Mouse (Mus musculus) heart, embryonic 15.5 days (tissue): ENCODE measurements at regions not wholly inside any gene's neighbourhood (a gene's known extent, or its start where the extent isn't known, plus 50 kb on each side); places are given as distances from the start of the nearest gene placed in this dataset.
"Not testable (repeated sequence)": the region's sequence is repeated elsewhere in the genome, so short reads cannot be mapped to it uniquely, and the experiment has no call there.

Experiments
- ATAC-seq: fragments of 200-750 bp; cut with Nextera tagmentation; replicated peaks from 2 replicates; pipeline ENCODE4 v1.8.0; 2017; ENCODE audit warnings: low read depth, moderate TSS enrichment; ENCODE audit not compliant: insufficient number of reproducible peaks, insufficient read depth, low FRiP score
- H3K27ac ChIP-seq: fragments of 300-500 bp; sonication (generic); 2 replicates; pipeline ENCODE4 v1.5.1; 2015; ENCODE audit warnings: mild to moderate bottlenecking, inconsistent platforms
- H3K27me3 ChIP-seq: fragments of 300-500 bp; sonication (generic); 2 replicates; pipeline ENCODE4 v1.6.1; 2015; ENCODE audit warnings: inconsistent platforms
- H3K36me3 ChIP-seq: fragments of 300-500 bp; sonication (generic); 2 replicates; pipeline ENCODE4 v1.6.1; 2015; ENCODE audit warnings: mild to moderate bottlenecking, inconsistent platforms
- H3K4me1 ChIP-seq: fragments of 300-500 bp; sonication (generic); replicated peaks from 2 replicates; pipeline ENCODE4 v1.6.1; 2015; ENCODE audit warnings: inconsistent platforms
- H3K4me2 ChIP-seq: fragments of 300-500 bp; sonication (generic); 2 replicates; pipeline ENCODE4 v1.6.1; 2015; ENCODE audit warnings: inconsistent platforms, mild to moderate bottlenecking, moderate library complexity
- H3K4me3 ChIP-seq: fragments of 300-500 bp; sonication (generic); 2 replicates; pipeline ENCODE4 v1.5.1; 2015; ENCODE audit warnings: mild to moderate bottlenecking, inconsistent platforms
- H3K9ac ChIP-seq: fragments of 300-500 bp; sonication (generic); 2 replicates; pipeline ENCODE4 v1.6.1; 2015; ENCODE audit warnings: mild to moderate bottlenecking, inconsistent platforms
- H3K9me3 ChIP-seq: fragments of 300-500 bp; sonication (generic); replicated peaks from 2 replicates; pipeline ENCODE4 v1.6.1; 2016; ENCODE audit warnings: inconsistent platforms
- WGBS: fragments of 180-500 bp; shearing (Covaris S2); methylation state at CpG from one replicate; pipeline ENCODE4 v1.1.7; 2015; ENCODE audit warnings: mixed read lengths; 5-methylcytosine and 5-hydroxymethylcytosine counted together

GRCm38 (mm10) chr14:59042152-59042551, 100.5 kb downstream of the 1700129C05Rik start:
- Histone ChIP-seq H3K4me3 (no peak overlapping the region), H3K27me3 (no peaks in the 10 kb centered on the region), H3K9me3 (no peaks in the 10 kb centered on the region), H3K4me2 (no peak overlapping the region), H3K9ac (no peak overlapping the region), H3K27ac (no peak overlapping the region), H3K4me1 (no peaks in the 10 kb centered on the region), H3K36me3 (no peaks in the 10 kb centered on the region)
- no peak for ATAC-seq
- 91% methylated on average over 2 of the region's 2 CpGs for WGBS

GRCm38 (mm10) chr14:59025757-59026156, 116.9 kb downstream of the 1700129C05Rik start:
- Histone ChIP-seq H3K4me3 (0 out of 2 replicates have a peak overlapping the region, but pooled peaks have one; percentile 2), H3K4me2 (peak overlapping the region; percentile 16; the same call in 1 of the 2 replicates)
- H3K4me1 ChIP-seq, ATAC-seq, H3K9me3 ChIP-seq, H3K27ac ChIP-seq, H3K9ac ChIP-seq, H3K27me3 ChIP-seq, H3K36me3 ChIP-seq: not testable (repeated sequence)
- WGBS, result 43% methylated on average over 9 of the region's 9 CpGs

GRCm38 (mm10) chr14:59009534-59009933, 133.2 kb downstream of the 1700129C05Rik start:
- no peaks in the 10 kb centered on the region for H3K27me3 ChIP-seq
- no peaks in the 10 kb centered on the region for H3K4me1 ChIP-seq
- H3K9me3 ChIP-seq, result no peaks in the 10 kb centered on the region
- no peak overlapping the region for H3K4me2 ChIP-seq
- 81% methylated on average over 3 of the region's 3 CpGs for WGBS
- H3K9ac ChIP-seq, result no peak overlapping the region
- no peaks in the 10 kb centered on the region for H3K36me3 ChIP-seq
- no peak overlapping the region for H3K4me3 ChIP-seq
- H3K27ac ChIP-seq, result no peak overlapping the region
- ATAC-seq, result no peak

- H3K9ac ChIP-seq, result no peak overlapping the region
- no peaks in the 10 kb centered on the region for H3K9me3 ChIP-seq
- no peaks in the 10 kb centered on the region for H3K27me3 ChIP-seq
- no peaks in the 10 kb centered on the region for H3K36me3 ChIP-seq
- no peak for ATAC-seq
- peaks cover 9% of the 10 kb centered on the region for H3K4me1 ChIP-seq
- no peak overlapping the region for H3K4me2 ChIP-seq
- H3K27ac ChIP-seq, result no peak overlapping the region
- WGBS, result 44% methylated on average over 5 of the region's 5 CpGs
- no peak overlapping the region for H3K4me3 ChIP-seq
These were observed 143.5 kb downstream of the 1700129C05Rik start for GRCm38 (mm10) chr14:58999106-58999778.

GRCm38 (mm10) chr14:58994994-58995393, 147.7 kb downstream of the 1700129C05Rik start:
- no peaks in the 10 kb centered on the region for H3K36me3 ChIP-seq
- no peak overlapping the region for H3K9ac ChIP-seq
- H3K27me3 ChIP-seq, result no peaks in the 10 kb centered on the region
- H3K27ac ChIP-seq, result no peak overlapping the region
- 77% methylated on average over 6 of the region's 6 CpGs for WGBS
- H3K4me3 ChIP-seq, result no peak overlapping the region
- no peak overlapping the region for H3K4me2 ChIP-seq
- no peaks in the 10 kb centered on the region for H3K9me3 ChIP-seq
- no peak for ATAC-seq
- H3K4me1 ChIP-seq, result peaks cover 9% of the 10 kb centered on the region

- Histone ChIP-seq H3K4me3 (no peak overlapping the region), H3K27me3 (no peaks in the 10 kb centered on the region), H3K36me3 (no peaks in the 10 kb centered on the region), H3K9ac (no peak overlapping the region), H3K27ac (no peak overlapping the region), H3K4me1 (no peaks in the 10 kb centered on the region), H3K9me3 (no peaks in the 10 kb centered on the region), H3K4me2 (no peak overlapping the region)
- 74% methylated on average over 5 of the region's 5 CpGs for WGBS
- ATAC-seq, result no peak
These were observed 153.0 kb downstream of the 1700129C05Rik start for GRCm38 (mm10) chr14:58989644-58990217.

- WGBS, result 60% methylated on average over 8 of the region's 8 CpGs
- Histone ChIP-seq H3K4me1 (no peaks in the 10 kb centered on the region), H3K9me3 (no peaks in the 10 kb centered on the region), H3K27ac (no peak overlapping the region), H3K4me2 (no peak overlapping the region), H3K27me3 (no peaks in the 10 kb centered on the region), H3K36me3 (no peaks in the 10 kb centered on the region), H3K9ac (no peak overlapping the region), H3K4me3 (no peak overlapping the region)
- ATAC-seq, result no peak
These were observed 155.0 kb downstream of the 1700129C05Rik start for GRCm38 (mm10) chr14:58987688-58988087.

- Histone ChIP-seq H3K27me3 (no peaks in the 10 kb centered on the region), H3K9ac (no peak overlapping the region), H3K9me3 (no peaks in the 10 kb centered on the region), H3K4me1 (no peaks in the 10 kb centered on the region), H3K4me3 (no peak overlapping the region), H3K4me2 (no peak overlapping the region), H3K27ac (no peak overlapping the region), H3K36me3 (no peaks in the 10 kb centered on the region)
- 81% methylated on average over 5 of the region's 5 CpGs for WGBS
- no peak for ATAC-seq
These were observed 156.9 kb downstream of the 1700129C05Rik start for GRCm38 (mm10) chr14:58985838-58986237.

GRCm38 (mm10) chr14:58976791-58977190, 165.9 kb downstream of the 1700129C05Rik start:
- Histone ChIP-seq H3K27ac (no peak overlapping the region), H3K36me3 (no peaks in the 10 kb centered on the region), H3K4me3 (no peak overlapping the region), H3K9me3 (no peaks in the 10 kb centered on the region), H3K9ac (no peak overlapping the region), H3K4me2 (no peak overlapping the region), H3K27me3 (no peaks in the 10 kb centered on the region), H3K4me1 (0 out of 2 replicates have a peak, but pooled peaks cover 2% of the 10 kb centered on the region)
- 67% methylated on average over 4 of the region's 4 CpGs for WGBS
- ATAC-seq, result no peak

- Histone ChIP-seq H3K4me2 (no peak overlapping the region), H3K9me3 (no peaks in the 10 kb centered on the region), H3K27me3 (no peaks in the 10 kb centered on the region), H3K9ac (no peak overlapping the region), H3K4me3 (no peak overlapping the region), H3K36me3 (no peaks in the 10 kb centered on the region), H3K27ac (no peak overlapping the region), H3K4me1 (0 out of 2 replicates have a peak, but pooled peaks cover 2% of the 10 kb centered on the region)
- ATAC-seq, result no peak
- WGBS, result 59% methylated on average over 3 of the region's 3 CpGs
These were observed 173.4 kb downstream of the 1700129C05Rik start for GRCm38 (mm10) chr14:58969248-58969647.

- Histone ChIP-seq H3K9me3 (no peaks in the 10 kb centered on the region), H3K4me3 (no peak overlapping the region), H3K36me3 (no peaks in the 10 kb centered on the region), H3K4me2 (no peak overlapping the region), H3K4me1 (0 out of 2 replicates have a peak, but pooled peaks cover 2% of the 10 kb centered on the region), H3K27ac (no peak overlapping the region), H3K9ac (no peak overlapping the region), H3K27me3 (no peaks in the 10 kb centered on the region)
- WGBS, result 82% methylated on average over 5 of the region's 5 CpGs
- no peak for ATAC-seq
These were observed 174.7 kb downstream of the 1700129C05Rik start for GRCm38 (mm10) chr14:58967975-58968374.

GRCm38 (mm10) chr14:58967163-58967562, 175.5 kb downstream of the 1700129C05Rik start:
- Histone ChIP-seq H3K36me3 (no peaks in the 10 kb centered on the region), H3K4me3 (no peak overlapping the region), H3K9ac (no peak overlapping the region), H3K4me1 (0 out of 2 replicates have a peak, but pooled peaks cover 1% of the 10 kb centered on the region), H3K9me3 (no peaks in the 10 kb centered on the region), H3K27me3 (no peaks in the 10 kb centered on the region), H3K27ac (no peak overlapping the region), H3K4me2 (no peak overlapping the region)
- ATAC-seq, result no peak
- 63% methylated on average over 1 of the region's 1 CpGs for WGBS
